Mouse (Mus musculus) liver, adult 2 months (tissue): ENCODE data around the gene Pi4kb. TPM values are rescaled to one million over a fixed set of nuclear protein-coding genes. Genes with fewer than 3 reads are reported as not detected.
"Not testable (repeated sequence)": the region's sequence is repeated elsewhere in the genome, so short reads cannot be mapped to it uniquely, and the experiment has no call there.

Source experiments
- DNase-seq: peaks from one replicate; pipeline ENCODE4 v3.0.0-alpha.2; 2011; ENCODE audit warnings: low read depth, low spot score; ENCODE audit errors: extremely low read depth
- H3K27ac ChIP-seq: fragments of 200-500 bp; replicated peaks from 2 replicates; pipeline ENCODE4 v1.5.1; 2012; ENCODE audit warnings: low read depth, mild to moderate bottlenecking, control low read depth, inconsistent platforms, low read length; ENCODE audit not compliant: insufficient read depth
- H3K27me3 ChIP-seq: fragments of 200-500 bp; 2 replicates; pipeline ENCODE4 v1.6.1; 2012; ENCODE audit warnings: mild to moderate bottlenecking, moderate library complexity, low read length, inconsistent platforms; ENCODE audit not compliant: control insufficient read depth, insufficient read depth
- H3K36me3 ChIP-seq: fragments of 200-500 bp; 2 replicates; pipeline ENCODE4 v1.6.1; 2012; ENCODE audit warnings: low read length, inconsistent platforms; ENCODE audit not compliant: control insufficient read depth, insufficient read depth
- H3K4me1 ChIP-seq: fragments of 200-500 bp; 2 replicates; pipeline ENCODE4 v1.6.1; 2011; ENCODE audit warnings: low read length; ENCODE audit not compliant: control insufficient read depth, insufficient read depth
- H3K4me3 ChIP-seq: fragments of 200-500 bp; 2 replicates; pipeline ENCODE4 v1.5.1; 2011; ENCODE audit warnings: low read depth, mild to moderate bottlenecking, control low read depth, low read length, moderate library complexity; ENCODE audit not compliant: insufficient read depth
- H3K79me2 ChIP-seq: fragments of 200-500 bp; 2 replicates; pipeline ENCODE4 v1.6.1; 2012; ENCODE audit warnings: inconsistent platforms, mild to moderate bottlenecking, low read length, moderate library complexity; ENCODE audit not compliant: control insufficient read depth, insufficient read depth
- H3K9ac ChIP-seq: fragments of 200-500 bp; 2 replicates; pipeline ENCODE4 v1.6.1; 2012; ENCODE audit warnings: low read depth, mild to moderate bottlenecking, control low read depth, inconsistent platforms, low read length
- CTCF ChIP-seq: fragments of 200-500 bp; IDR thresholded peaks from 2 replicates; pipeline ENCODE4 v1.5.1; 2011; ENCODE audit warnings: low read depth, low read length, control low read depth
- POLR2A ChIP-seq: fragments of 200-500 bp; IDR thresholded peaks from 2 replicates; pipeline ENCODE4 v1.6.1; 2011; ENCODE audit warnings: low read length, control low read depth; ENCODE audit not compliant: insufficient read depth; ENCODE audit errors: extremely low read depth
- WGBS: fragments of 180-500 bp; shearing (Covaris S2); methylation state at CpG from one replicate; pipeline ENCODE4 v1.1.7; 2018; 5-methylcytosine and 5-hydroxymethylcytosine counted together
- polyA plus RNA-seq: library from polyadenylated mRNA; depleted of rRNA; stranded (reverse); fragments of >200 nt; gene quantifications from 2 replicates; pipeline ENCODE4 v1.2.3, GENCODE M21; 2012
- total RNA-seq: library from RNA; depleted of rRNA; stranded (reverse); fragments of >200 nt; gene quantifications from 2 replicates; pipeline ENCODE4 v1.2.3, GENCODE M21; 2014

Pi4kb gene
- total and polyA plus RNA-seq, 2 experiments: 26.0 to 26.5 TPM

GRCm38 (mm10) chr3:95027701-95028100, 53.2 kb downstream of the Pi4kb start:
- no peak overlapping the region for H3K27ac ChIP-seq
- H3K27me3 ChIP-seq: no peaks in the 10 kb centered on the region
- H3K9ac ChIP-seq: no peak overlapping the region
- H3K79me2 ChIP-seq: no peaks in the 10 kb centered on the region
- H3K4me1 ChIP-seq: peaks cover 2% of the 10 kb centered on the region
- H3K4me3 ChIP-seq: no peak overlapping the region
- 63% methylated on average over 5 of the region's 5 CpGs for WGBS
- TF ChIP-seq CTCF (no peak), POLR2A (no peak)
- DNase-seq: no peak
- H3K36me3 ChIP-seq: peaks cover 21% of the 10 kb centered on the region; the same call in 1 of the 2 replicates

- Histone ChIP-seq H3K4me3 (no peak overlapping the region), H3K27ac (no peak overlapping the region), H3K36me3 (peaks cover 27% of the 10 kb centered on the region; the same call in 1 of the 2 replicates), H3K4me1 (peaks cover 2% of the 10 kb centered on the region), H3K27me3 (no peaks in the 10 kb centered on the region), H3K79me2 (no peaks in the 10 kb centered on the region), H3K9ac (no peak overlapping the region)
- 37% methylated on average over 3 of the region's 3 CpGs for WGBS
- peak; percentile 43 for DNase-seq
- TF ChIP-seq POLR2A: no peak
Measured at GRCm38 (mm10) chr3:95028603-95029002, 54.1 kb downstream of the Pi4kb start.

GRCm38 (mm10) chr3:95029291-95029827, 54.8 kb downstream of the Pi4kb start:
- not testable (repeated sequence) for H3K27me3 ChIP-seq, H3K9ac ChIP-seq, H3K79me2 ChIP-seq, H3K27ac ChIP-seq, H3K4me3 ChIP-seq, H3K4me1 ChIP-seq, DNase-seq
- WGBS: 73% methylated on average over 3 of the region's 3 CpGs
- H3K36me3 ChIP-seq: peaks cover 32% of the 10 kb centered on the region

GRCm38 (mm10) chr3:95029953-95030352, 55.4 kb downstream of the Pi4kb start:
- Histone ChIP-seq H3K4me3 (no peak overlapping the region), H3K4me1 (peaks cover 2% of the 10 kb centered on the region), H3K36me3 (peaks cover 38% of the 10 kb centered on the region), H3K27ac (no peak overlapping the region), H3K79me2 (no peaks in the 10 kb centered on the region), H3K27me3 (no peaks in the 10 kb centered on the region), H3K9ac (no peak overlapping the region)
- TF ChIP-seq POLR2A: no peak
- no peak for TF ChIP-seq CTCF
- WGBS: 73% methylated on average over 3 of the region's 3 CpGs
- no peak for DNase-seq

- DNase-seq: peak; percentile 48
- Histone ChIP-seq H3K9ac (peak overlapping the region; percentile 66), H3K27me3 (no peaks in the 10 kb centered on the region), H3K4me1 (peaks cover 5% of the 10 kb centered on the region), H3K36me3 (peaks cover 7% of the 10 kb centered on the region; the same call in 1 of the 2 replicates), H3K27ac (peak overlapping the region; percentile 33; the same call in 1 of the 2 replicates), H3K4me3 (peak overlapping the region; percentile 82), H3K79me2 (peaks cover 19% of the 10 kb centered on the region; the same call in 1 of the 2 replicates)
- TF ChIP-seq CTCF (no peak), POLR2A (no peak)
- 2% methylated on average over 3 of the region's 3 CpGs for WGBS
Measured at GRCm38 (mm10) chr3:95041625-95042024, 67.1 kb downstream of the Pi4kb start.

- TF ChIP-seq CTCF: no peak
- TF ChIP-seq POLR2A: peak; percentile 90
- peak within 1 kb of the TSS; percentile 70 for H3K27ac ChIP-seq
- DNase-seq: peak; percentile 95
- H3K27me3 ChIP-seq: no peaks in the 10 kb centered on the region
- H3K36me3 ChIP-seq: peaks cover 5% of the 10 kb centered on the region; the same call in 1 of the 2 replicates
- peaks cover 19% of the 10 kb centered on the region; the same call in 1 of the 2 replicates for H3K79me2 ChIP-seq
- peaks cover 5% of the 10 kb centered on the region for H3K4me1 ChIP-seq
- under 1% methylated on average over 36 of the region's 36 CpGs for WGBS
- peak within 1 kb of the TSS; percentile 82 for H3K4me3 ChIP-seq
- peak within 1 kb of the TSS; percentile 87 for H3K9ac ChIP-seq
Measured at GRCm38 (mm10) chr3:95042166-95042837, 67.8 kb downstream of the Pi4kb start, which contains the start of gene Psmd4. Psmd4 (minus strand) TSS chr3:95042614.
